Mouse (Mus musculus) E14TG2a.4 (cell line): ENCODE data around the gene Ntrk1.

ENCODE experiments used
- CTCF ChIP-seq: conservative IDR thresholded peaks from 2 replicates; pipeline ENCODE4 v1.5.1; 2014; ENCODE audit warnings: low read length
- POU5F1 ChIP-seq: IDR thresholded peaks from 2 replicates; pipeline ENCODE4 v1.6.1; 2014; ENCODE audit warnings: low read length, borderline replicate concordance

- TF ChIP-seq POU5F1 (no peak), CTCF (no peak)
These were observed 27.2 kb downstream of the Ntrk1 start for GRCm38 (mm10) chr3:87767764-87768163.
